Mouse (Mus musculus) intestine, embryonic 14.5 days (tissue): ENCODE measurements around the gene Tshz3. TPM values are rescaled to one million over a fixed set of nuclear protein-coding genes. Genes with fewer than 3 reads are reported as not detected.

ENCODE experiments used
- ATAC-seq: fragments of 200-750 bp; cut with Nextera tagmentation; replicated peaks from 2 replicates; pipeline ENCODE4 v1.8.0; 2017; ENCODE audit warnings: low read depth, moderate number of reproducible peaks, moderate TSS enrichment, moderate library complexity; ENCODE audit not compliant: low FRiP score, low TSS enrichment
- DNase-seq: peaks from one replicate; pipeline ENCODE4 v3.0.0-alpha.2; 2018; ENCODE audit warnings: low spot score
- H3K27ac ChIP-seq: fragments of 300-500 bp; sonication (generic); 2 replicates; pipeline ENCODE4 v1.5.1; 2014; ENCODE audit warnings: low read depth, mild to moderate bottlenecking, control low read depth
- H3K27me3 ChIP-seq: fragments of 300-500 bp; sonication (generic); replicated peaks from 2 replicates; pipeline ENCODE4 v1.6.1; 2014; ENCODE audit warnings: low read length, control low read depth; ENCODE audit not compliant: control insufficient read depth, insufficient read depth
- H3K36me3 ChIP-seq: fragments of 300-500 bp; sonication (generic); 2 replicates; pipeline ENCODE4 v1.6.1; 2014; ENCODE audit warnings: low read length, control low read depth; ENCODE audit not compliant: control insufficient read depth, insufficient read depth
- H3K4me1 ChIP-seq: fragments of 300-500 bp; sonication (generic); replicated peaks from 2 replicates; pipeline ENCODE4 v1.6.1; 2014; ENCODE audit warnings: low read length, control low read depth, mixed read lengths; ENCODE audit not compliant: control insufficient read depth, insufficient read depth
- H3K4me2 ChIP-seq: fragments of 300-500 bp; sonication (generic); 2 replicates; pipeline ENCODE4 v1.6.1; 2014; ENCODE audit warnings: low read length
- H3K4me3 ChIP-seq: fragments of 300-500 bp; sonication (generic); 2 replicates; pipeline ENCODE4 v1.5.1; 2014; ENCODE audit warnings: low read depth, low read length, control low read depth, mixed read lengths
- H3K9ac ChIP-seq: fragments of 300-500 bp; sonication (generic); 2 replicates; pipeline ENCODE4 v1.6.1; 2014; ENCODE audit warnings: mild to moderate bottlenecking, low read length
- H3K9me3 ChIP-seq: fragments of 300-500 bp; sonication (generic); 2 replicates; pipeline ENCODE4 v1.6.1; 2016; ENCODE audit warnings: low read length, control low read depth; ENCODE audit not compliant: control insufficient read depth
- WGBS: fragments of 180-500 bp; shearing (Covaris S2); extraction: QIAGEN DNeasy Blood & Tissue Kit; methylation state at CpG from one replicate; pipeline ENCODE4 v1.1.7; 2014; 5-methylcytosine and 5-hydroxymethylcytosine counted together
- polyA plus RNA-seq: library from polyadenylated mRNA; unstranded; fragments of >200 nt; fragmentation: Nextera tagmentation; extraction: Ambion mirVana; gene quantifications from 2 replicates; pipeline ENCODE4 v1.2.1, GENCODE M21; 2014

The Tshz3 gene
- polyA plus RNA-seq, 1 experiment from 2014 or later = 23.9 TPM

- WGBS = 15% methylated on average over 18 of the region's 18 CpGs
- Histone ChIP-seq H3K27ac (peak overlapping the region; percentile 90), H3K36me3 (0 out of 2 replicates have a peak, but pooled peaks cover 7% of the 10 kb centered on the region), H3K27me3 (peaks cover 10% of the 10 kb centered on the region), H3K4me2 (peak overlapping the region; percentile 94), H3K4me3 (peak overlapping the region; percentile 72), H3K4me1 (peaks cover 29% of the 10 kb centered on the region; the same call in 1 of the 2 replicates), H3K9ac (peak overlapping the region; percentile 76), H3K9me3 (no peaks in the 10 kb centered on the region)
- DNase-seq = no peak
- ATAC-seq = no peak
These were observed 1.4 kb downstream of the Tshz3 start for GRCm38 (mm10) chr7:36699001-36699987.

GRCm38 (mm10) chr7:36706636-36707035 is 8.7 kb downstream of the Tshz3 start:
- no peak overlapping the region for H3K4me2 ChIP-seq
- H3K9me3 ChIP-seq = no peaks in the 10 kb centered on the region
- no peak overlapping the region for H3K9ac ChIP-seq
- 0 out of 2 replicates have a peak, but pooled peaks cover 7% of the 10 kb centered on the region for H3K36me3 ChIP-seq
- peaks cover 49% of the 10 kb centered on the region for H3K4me1 ChIP-seq
- 0 out of 2 replicates have a peak overlapping the region, but pooled peaks have one; percentile 27 for H3K27ac ChIP-seq
- H3K4me3 ChIP-seq = no peak overlapping the region
- DNase-seq (no peak), ATAC-seq (no peak)
- 35% methylated on average over 7 of the region's 10 CpGs for WGBS
- no peaks in the 10 kb centered on the region for H3K27me3 ChIP-seq

GRCm38 (mm10) chr7:36707266-36707665 is 9.3 kb downstream of the Tshz3 start:
- no peak overlapping the region for H3K9ac ChIP-seq
- no peak for DNase-seq
- H3K4me3 ChIP-seq = no peak overlapping the region

GRCm38 (mm10) chr7:36707681-36708350 is 9.9 kb downstream of the Tshz3 start:
- 13% methylated on average over 17 of the region's 17 CpGs for WGBS
- Histone ChIP-seq H3K4me2 (peak overlapping the region; percentile 53), H3K36me3 (0 out of 2 replicates have a peak, but pooled peaks cover under 1% of the 10 kb centered on the region), H3K4me1 (peaks cover 44% of the 10 kb centered on the region), H3K4me3 (peak overlapping the region; percentile 18), H3K27ac (peak overlapping the region; percentile 83), H3K9me3 (no peaks in the 10 kb centered on the region), H3K27me3 (no peaks in the 10 kb centered on the region), H3K9ac (0 out of 2 replicates have a peak overlapping the region, but pooled peaks have one; percentile 5)
- DNase-seq (no peak), ATAC-seq (peak; percentile 59; the same call in 1 of the 2 replicates)

More at GRCm38 (mm10) chr7:36707266-36707665, 9.3 kb downstream of the Tshz3 start:
- no peak for ATAC-seq
- Histone ChIP-seq H3K9me3 (no peaks in the 10 kb centered on the region), H3K27me3 (no peaks in the 10 kb centered on the region), H3K4me1 (peaks cover 49% of the 10 kb centered on the region), H3K27ac (peak overlapping the region; percentile 83; the same call in 1 of the 2 replicates), H3K36me3 (0 out of 2 replicates have a peak, but pooled peaks cover 6% of the 10 kb centered on the region), H3K4me2 (peak overlapping the region; percentile 53)
- 20% methylated on average over 10 of the region's 10 CpGs for WGBS

GRCm38 (mm10) chr7:36708823-36709222 is 10.9 kb downstream of the Tshz3 start:
- peak overlapping the region; percentile 83 for H3K27ac ChIP-seq
- peaks cover 49% of the 10 kb centered on the region for H3K4me1 ChIP-seq
- H3K4me3 ChIP-seq = no peak overlapping the region
- no peak for ATAC-seq
- H3K4me2 ChIP-seq = peak overlapping the region; percentile 53
- no peaks in the 10 kb centered on the region for H3K36me3 ChIP-seq
- H3K9ac ChIP-seq = no peak overlapping the region
- H3K27me3 ChIP-seq = no peaks in the 10 kb centered on the region
- WGBS = 22% methylated on average over 3 of the region's 3 CpGs
- no peak for DNase-seq
- no peaks in the 10 kb centered on the region for H3K9me3 ChIP-seq

GRCm38 (mm10) chr7:36709239-36709638 is 11.3 kb downstream of the Tshz3 start:
- H3K4me3 ChIP-seq = no peak overlapping the region
- peak; percentile 25; the same call in 1 of the 2 replicates for ATAC-seq

GRCm38 (mm10) chr7:36709974-36710373 is 12.1 kb downstream of the Tshz3 start:
- ATAC-seq = no peak
- Histone ChIP-seq H3K4me2 (peak overlapping the region; percentile 33), H3K27me3 (no peaks in the 10 kb centered on the region), H3K36me3 (no peaks in the 10 kb centered on the region), H3K9ac (no peak overlapping the region), H3K4me3 (no peak overlapping the region), H3K27ac (peak overlapping the region; percentile 83; the same call in 1 of the 2 replicates), H3K9me3 (no peaks in the 10 kb centered on the region), H3K4me1 (peaks cover 53% of the 10 kb centered on the region)
- no peak for DNase-seq
- 20% methylated on average over 12 of the region's 12 CpGs for WGBS

More at GRCm38 (mm10) chr7:36709239-36709638, 11.3 kb downstream of the Tshz3 start:
- Histone ChIP-seq H3K9me3 (no peaks in the 10 kb centered on the region), H3K27ac (peak overlapping the region; percentile 83), H3K4me2 (no peak overlapping the region), H3K9ac (no peak overlapping the region), H3K27me3 (no peaks in the 10 kb centered on the region), H3K4me1 (peaks cover 52% of the 10 kb centered on the region), H3K36me3 (no peaks in the 10 kb centered on the region)
- WGBS = 7% methylated on average over 2 of the region's 2 CpGs
- no peak for DNase-seq

- Histone ChIP-seq H3K4me1 (peaks cover 53% of the 10 kb centered on the region), H3K27ac (no peak overlapping the region; the same call in 1 of the 2 replicates), H3K9me3 (no peaks in the 10 kb centered on the region), H3K4me3 (no peak overlapping the region), H3K9ac (no peak overlapping the region), H3K27me3 (no peaks in the 10 kb centered on the region), H3K36me3 (no peaks in the 10 kb centered on the region), H3K4me2 (peak overlapping the region; percentile 33)
- ATAC-seq (no peak), DNase-seq (no peak)
- WGBS = 29% methylated on average over 6 of the region's 6 CpGs
These were observed 12.5 kb downstream of the Tshz3 start for GRCm38 (mm10) chr7:36710387-36710786.
